Mouse (Mus musculus) brain, embryonic 14.5 days (tissue): Measurements from ENCODE around the gene Olfr71.

Source experiments
- CTCF ChIP-seq: fragments of 200-500 bp; IDR thresholded peaks from 2 replicates; pipeline ENCODE4 v1.5.1; 2012; ENCODE audit warnings: inconsistent platforms, mild to moderate bottlenecking, moderate library complexity, borderline replicate concordance; ENCODE audit not compliant: insufficient read depth, insufficient read length; ENCODE audit errors: extremely low read depth
- POLR2A ChIP-seq: fragments of 200-500 bp; IDR thresholded peaks from 2 replicates; pipeline ENCODE4 v1.6.1; 2012; ENCODE audit warnings: mild to moderate bottlenecking, inconsistent platforms, borderline replicate concordance; ENCODE audit not compliant: poor library complexity, insufficient read depth, insufficient read length, severe bottlenecking; ENCODE audit errors: extremely low read depth

DNA sequence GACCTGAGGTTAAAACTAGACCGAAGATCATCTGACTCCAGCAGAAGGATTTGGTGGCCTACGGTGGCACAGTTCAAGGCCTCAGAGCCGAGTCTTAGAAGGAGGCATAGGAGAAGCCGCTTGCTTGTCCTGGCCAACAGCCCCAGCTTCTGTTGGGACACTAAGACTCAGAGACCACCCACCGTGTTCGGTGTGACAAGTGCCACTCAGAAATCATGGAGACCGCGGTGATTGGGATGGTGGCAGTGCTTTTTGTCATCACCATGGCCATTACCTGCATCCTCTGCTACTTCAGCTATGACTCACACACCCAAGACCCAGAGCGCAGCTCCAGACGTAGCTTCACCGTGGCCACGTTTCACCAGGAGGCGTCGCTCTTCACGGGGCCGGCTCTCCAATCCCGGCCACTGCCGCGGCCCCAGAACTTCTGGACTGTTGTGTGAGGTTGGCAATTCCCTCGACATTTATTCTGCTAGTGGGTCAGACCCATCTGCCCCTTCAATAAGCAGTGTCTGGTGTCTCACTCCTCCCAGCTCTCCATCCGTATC lies 20.8 kb upstream of the Olfr71 start:
- TF ChIP-seq CTCF (no peak), POLR2A (no peak)
